Mouse (Mus musculus): ENCODE measurements around the gene Gm20696. TPM values are rescaled to one million over a fixed set of nuclear protein-coding genes. Genes with fewer than 3 reads are reported as not detected.

The Gm20696 gene
- polyA plus RNA-seq, 2 experiments: 2.0 to 5.9 TPM

DNA sequence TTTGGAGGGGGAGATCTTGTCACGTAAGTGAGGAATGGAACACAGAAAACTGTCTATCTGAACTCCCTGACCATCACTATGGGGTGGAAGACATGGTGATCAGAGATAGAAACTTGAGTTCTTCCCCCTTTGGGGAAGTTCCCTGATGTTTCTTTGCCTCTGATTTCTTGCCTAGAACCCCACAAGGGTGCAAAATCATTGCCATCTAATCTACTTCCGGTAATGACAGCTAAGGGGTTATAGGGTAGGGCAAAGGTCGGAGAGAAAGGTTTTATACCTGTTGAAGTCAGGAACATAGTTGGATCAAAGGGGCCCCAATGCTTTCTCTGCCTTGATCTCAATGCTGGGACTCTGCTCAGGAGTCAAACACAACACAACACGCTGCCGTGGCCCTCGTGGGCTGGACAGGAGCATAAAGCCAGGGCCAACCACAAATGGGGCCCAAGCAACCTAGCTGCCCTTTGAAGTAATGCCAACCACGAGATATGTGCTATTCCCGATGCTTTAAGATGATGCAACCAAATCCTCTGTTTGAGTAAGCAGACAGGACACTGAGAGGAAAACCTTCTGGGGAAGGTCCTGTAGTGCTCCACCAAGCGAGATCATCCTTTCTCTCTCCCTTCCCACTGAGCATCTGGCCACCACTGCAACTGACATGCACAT lies 307.4 kb downstream of the Gm20696 start:
- Histone ChIP-seq H3K36me3 (ENCODE audit: control insufficient read depth, insufficient read depth, low read length) (no peaks in the 10 kb centered on the region; the same call in 1 of the 2 replicates), H3K4me1 (ENCODE audit: control insufficient read depth, insufficient read depth, low read length) (no peaks in the 10 kb centered on the region), H3K27me3 (ENCODE audit: control insufficient read depth, insufficient read depth, low read length) (no peaks in the 10 kb centered on the region), H3K4me2 (replicated peaks; ENCODE audit: low read depth, low read length, severe bottlenecking) (no peak overlapping the region), H3K9ac (ENCODE audit: low read depth, low read length, severe bottlenecking) (no peak overlapping the region), H3K27ac (replicated peaks; ENCODE audit: low read depth, low read length) (no peak overlapping the region), H3K4me3 (replicated peaks; ENCODE audit: low read length) (no peak overlapping the region), H3K9me3 (ENCODE audit: control insufficient read depth, low read length) (no peaks in the 10 kb centered on the region)
- no peak for TF ChIP-seq POLR2A (IDR thresholded peaks at IDR 0.05; ENCODE audit: borderline replicate concordance, extremely low read depth, insufficient read depth, insufficient read length)
- DNase-seq (ENCODE audit: low spot score) (no peak), ATAC-seq (ENCODE audit: low FRiP score, low read depth) (no peak)
- WGBS: 74% methylated on average over 9 of the region's 9 CpGs

DNA sequence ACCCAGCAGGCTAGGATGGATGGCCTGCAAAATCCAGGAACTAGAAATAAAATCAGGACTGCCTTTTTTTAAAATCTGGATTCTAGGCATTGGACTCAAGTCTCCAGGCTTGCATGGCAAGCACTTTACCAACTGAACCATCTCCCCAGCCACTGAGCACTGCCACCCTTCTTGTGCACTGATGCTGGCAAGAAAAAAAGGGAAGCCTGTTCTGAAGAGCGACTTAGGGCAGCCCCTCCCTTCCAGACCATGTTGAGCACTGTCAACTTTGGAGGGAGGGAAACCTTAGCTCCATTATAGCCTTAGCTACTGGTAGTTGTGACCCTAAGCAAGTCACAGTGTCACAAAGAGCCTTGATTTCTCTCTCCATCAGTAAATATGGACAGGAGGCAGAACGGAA lies 308.7 kb downstream of the Gm20696 start:
- H3K4me3 ChIP-seq (replicated peaks; ENCODE audit: low read length): no peak overlapping the region
- H3K9me3 ChIP-seq (ENCODE audit: control insufficient read depth, low read length): no peaks in the 10 kb centered on the region
- no peaks in the 10 kb centered on the region; the same call in 1 of the 2 replicates for H3K36me3 ChIP-seq (ENCODE audit: control insufficient read depth, insufficient read depth, low read length)
- no peaks in the 10 kb centered on the region for H3K27me3 ChIP-seq (ENCODE audit: control insufficient read depth, insufficient read depth, low read length)
- ATAC-seq (ENCODE audit: low FRiP score, low read depth): no peak
- DNase-seq (ENCODE audit: low spot score): no peak
- no peak overlapping the region for H3K9ac ChIP-seq (ENCODE audit: low read depth, low read length, severe bottlenecking)
- WGBS: 76% methylated on average over 2 of the region's 2 CpGs
- no peak for TF ChIP-seq POLR2A (IDR thresholded peaks at IDR 0.05; ENCODE audit: borderline replicate concordance, extremely low read depth, insufficient read depth, insufficient read length)
- H3K4me2 ChIP-seq (replicated peaks; ENCODE audit: low read depth, low read length, severe bottlenecking): no peak overlapping the region
- H3K4me1 ChIP-seq (ENCODE audit: control insufficient read depth, insufficient read depth, low read length): no peaks in the 10 kb centered on the region
- H3K27ac ChIP-seq (replicated peaks; ENCODE audit: low read depth, low read length): no peak overlapping the region

DNA sequence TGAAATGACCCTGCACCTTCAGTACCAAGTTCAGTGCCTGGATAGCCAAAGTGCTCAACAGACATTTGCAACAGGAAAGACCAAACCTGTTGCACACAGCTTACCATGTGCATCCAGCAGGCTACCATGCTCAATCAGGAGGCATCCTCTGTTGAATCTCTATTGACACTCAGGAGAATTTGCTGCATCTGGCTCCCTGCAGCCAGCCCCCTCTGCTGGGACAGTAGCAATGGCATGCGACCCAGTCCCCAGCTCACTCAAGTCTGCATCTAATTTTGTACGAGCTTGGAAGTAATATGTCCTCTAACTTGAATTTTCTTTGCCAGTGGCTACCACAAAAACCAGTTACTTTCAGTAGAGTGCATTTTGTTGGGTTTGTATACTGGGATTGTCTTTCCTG lies 312.3 kb downstream of the Gm20696 start:
- TF ChIP-seq POLR2A (IDR thresholded peaks at IDR 0.05; ENCODE audit: borderline replicate concordance, extremely low read depth, insufficient read depth, insufficient read length): no peak
- no peak overlapping the region for H3K4me2 ChIP-seq (replicated peaks; ENCODE audit: low read depth, low read length, severe bottlenecking)
- WGBS: 52% methylated on average over 2 of the region's 2 CpGs
- no peak for ATAC-seq (ENCODE audit: low FRiP score, low read depth)
- no peak overlapping the region for H3K4me3 ChIP-seq (replicated peaks; ENCODE audit: low read length)
- no peak overlapping the region for H3K9ac ChIP-seq (ENCODE audit: low read depth, low read length, severe bottlenecking)
- H3K4me1 ChIP-seq (ENCODE audit: control insufficient read depth, insufficient read depth, low read length): peaks cover 3% of the 10 kb centered on the region; the same call in 1 of the 2 replicates
- H3K9me3 ChIP-seq (ENCODE audit: control insufficient read depth, low read length): no peaks in the 10 kb centered on the region
- H3K27me3 ChIP-seq (ENCODE audit: control insufficient read depth, insufficient read depth, low read length): no peaks in the 10 kb centered on the region
- H3K36me3 ChIP-seq (ENCODE audit: control insufficient read depth, insufficient read depth, low read length): no peaks in the 10 kb centered on the region
- DNase-seq (ENCODE audit: low spot score): no peak
- H3K27ac ChIP-seq (replicated peaks; ENCODE audit: low read depth, low read length): no peak overlapping the region

DNA sequence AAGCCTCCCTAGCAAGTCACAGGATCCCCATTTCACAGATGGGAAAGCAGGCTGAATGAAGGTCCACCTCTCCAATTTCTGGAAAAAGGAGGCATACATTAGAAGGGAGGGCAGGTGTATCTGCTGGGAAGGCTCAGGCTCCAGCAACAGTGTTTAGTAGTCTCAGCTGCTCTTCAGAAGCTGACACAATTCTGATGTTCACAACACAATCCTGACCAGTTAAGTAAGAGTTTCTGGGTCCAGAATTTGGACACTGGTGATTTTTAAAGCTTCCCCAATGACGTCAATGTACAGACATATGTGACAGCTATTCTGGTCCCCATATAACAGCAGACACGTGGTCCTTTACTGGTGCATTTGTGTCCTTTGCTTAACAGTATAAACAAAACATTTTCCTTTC lies 313.2 kb downstream of the Gm20696 start:
- H3K4me2 ChIP-seq (replicated peaks; ENCODE audit: low read depth, low read length, severe bottlenecking): no peak overlapping the region
- no peak overlapping the region for H3K27ac ChIP-seq (replicated peaks; ENCODE audit: low read depth, low read length)
- H3K27me3 ChIP-seq (ENCODE audit: control insufficient read depth, insufficient read depth, low read length): no peaks in the 10 kb centered on the region
- H3K4me3 ChIP-seq (replicated peaks; ENCODE audit: low read length): no peak overlapping the region
- H3K4me1 ChIP-seq (ENCODE audit: control insufficient read depth, insufficient read depth, low read length): peaks cover 3% of the 10 kb centered on the region; the same call in 1 of the 2 replicates
- no peak for TF ChIP-seq POLR2A (IDR thresholded peaks at IDR 0.05; ENCODE audit: borderline replicate concordance, extremely low read depth, insufficient read depth, insufficient read length)
- no peaks in the 10 kb centered on the region for H3K36me3 ChIP-seq (ENCODE audit: control insufficient read depth, insufficient read depth, low read length)
- DNase-seq (ENCODE audit: low spot score): no peak
- H3K9me3 ChIP-seq (ENCODE audit: control insufficient read depth, low read length): no peaks in the 10 kb centered on the region
- H3K9ac ChIP-seq (ENCODE audit: low read depth, low read length, severe bottlenecking): no peak overlapping the region
- WGBS: 82% methylated on average over 2 of the region's 2 CpGs
- no peak for ATAC-seq (ENCODE audit: low FRiP score, low read depth)

DNA sequence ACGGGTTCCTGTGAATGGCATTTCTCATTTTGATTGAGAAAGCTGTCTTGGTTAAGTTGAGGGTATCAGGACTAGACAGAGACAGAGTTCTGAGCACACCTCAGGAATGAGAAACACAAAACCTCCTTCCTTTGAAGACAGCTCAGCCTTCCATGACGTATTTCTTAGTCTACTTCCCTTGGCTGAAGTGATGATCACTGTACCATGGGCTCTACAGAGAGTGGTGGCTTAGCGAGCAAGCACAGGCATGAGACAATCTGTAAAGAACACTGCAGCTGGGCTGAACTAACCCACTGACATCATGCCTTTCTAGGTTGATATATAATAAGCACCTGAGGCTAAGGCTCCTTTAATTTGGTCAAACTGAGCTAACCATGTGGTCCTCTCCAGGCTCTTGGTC lies 316.0 kb downstream of the Gm20696 start:
- no peak overlapping the region for H3K4me2 ChIP-seq (replicated peaks; ENCODE audit: low read depth, low read length, severe bottlenecking)
- no peaks in the 10 kb centered on the region for H3K36me3 ChIP-seq (ENCODE audit: control insufficient read depth, insufficient read depth, low read length)
- H3K27ac ChIP-seq (replicated peaks; ENCODE audit: low read depth, low read length): no peak overlapping the region
- ATAC-seq (ENCODE audit: low FRiP score, low read depth) (no peak), DNase-seq (ENCODE audit: low spot score) (no peak)
- H3K4me3 ChIP-seq (replicated peaks; ENCODE audit: low read length): no peak overlapping the region
- no peaks in the 10 kb centered on the region for H3K27me3 ChIP-seq (ENCODE audit: control insufficient read depth, insufficient read depth, low read length)
- no peak for TF ChIP-seq POLR2A (IDR thresholded peaks at IDR 0.05; ENCODE audit: borderline replicate concordance, extremely low read depth, insufficient read depth, insufficient read length)
- no peak overlapping the region for H3K9ac ChIP-seq (ENCODE audit: low read depth, low read length, severe bottlenecking)
- peaks cover 3% of the 10 kb centered on the region; the same call in 1 of the 2 replicates for H3K4me1 ChIP-seq (ENCODE audit: control insufficient read depth, insufficient read depth, low read length)
- no peaks in the 10 kb centered on the region for H3K9me3 ChIP-seq (ENCODE audit: control insufficient read depth, low read length)
- WGBS: 46% methylated on average over 3 of the region's 3 CpGs
